Mouse (Mus musculus): ENCODE results near the gene Nr2f2. TPM values are rescaled to one million over a fixed set of nuclear protein-coding genes. Genes with fewer than 3 reads are reported as not detected.
A peak's percentile ranks its signal among the peaks of the same experiment; 100 is the strongest.

Gene Nr2f2
- polyA plus RNA-seq, 1 experiment from 2014 or later = 82.7 TPM

DNA sequence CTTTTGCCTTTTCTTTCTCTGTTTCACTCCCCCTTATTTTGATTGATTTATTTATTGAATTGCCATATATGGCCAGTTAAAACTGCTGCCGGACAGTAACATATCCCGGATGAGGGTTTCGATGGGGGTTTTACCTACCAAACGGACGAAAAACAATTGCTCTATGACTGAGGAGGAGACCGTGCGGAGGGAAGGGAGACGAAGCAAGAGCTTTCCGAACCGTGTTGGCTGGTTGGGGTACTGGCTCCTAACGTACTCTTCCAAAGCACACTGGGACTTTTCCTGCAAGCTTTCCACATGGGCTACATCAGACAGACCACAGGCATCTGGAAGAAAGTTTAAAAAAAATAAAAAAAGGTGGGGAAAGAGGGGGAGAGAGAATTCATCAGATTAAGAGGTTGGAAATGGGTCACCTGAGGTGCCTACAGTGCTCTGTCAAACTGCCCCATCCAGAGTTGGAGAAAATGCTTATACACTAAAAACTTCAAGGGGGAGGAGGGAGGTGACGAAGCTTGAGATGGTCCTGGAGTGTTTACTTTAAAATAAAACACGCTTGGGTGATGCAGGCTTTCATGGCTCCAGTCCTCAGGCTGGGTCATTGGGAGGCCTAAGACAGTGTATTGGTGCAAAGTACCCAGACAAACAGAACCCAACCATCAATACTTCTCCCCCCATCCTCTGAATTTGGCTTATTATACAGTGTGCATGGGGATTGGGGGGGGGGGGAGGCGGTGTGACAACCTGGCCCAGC is 11.8 kb downstream of the Nr2f2 start:
- Histone ChIP-seq H3K4me3 (peak overlapping the region; percentile 84), H3K4me1 (peaks cover 90% of the 10 kb centered on the region), H3K27ac (peak overlapping the region; percentile 98), H3K36me3 (replicated peaks) (peaks cover 63% of the 10 kb centered on the region), H3K27me3 (ENCODE audit: poor library complexity, severe bottlenecking) (peaks cover 89% of the 10 kb centered on the region), H3K9me3 (no peaks in the 10 kb centered on the region)
- DNase-seq (ENCODE audit: extremely low spot score, low spot score) = peak; percentile 46
- WGBS = 3% methylated on average over 14 of the region's 14 CpGs

DNA sequence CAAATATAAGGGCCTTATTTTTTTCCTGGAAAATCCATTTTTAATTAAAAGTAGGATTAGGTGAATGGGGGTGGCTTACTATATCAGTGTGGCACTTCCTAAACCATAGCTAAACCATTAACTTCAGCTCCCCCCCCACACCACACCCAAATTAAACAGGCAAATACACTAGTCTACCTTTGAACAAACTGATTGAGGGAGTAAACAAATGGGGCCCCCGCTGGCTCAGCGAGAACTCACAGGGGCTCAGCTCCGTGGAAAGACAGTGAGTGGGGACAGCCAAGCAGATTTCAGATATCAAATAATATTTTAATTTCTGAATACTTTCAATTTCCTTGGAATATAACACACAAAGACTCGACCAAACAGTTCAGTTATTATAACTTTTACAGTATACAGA is 13.4 kb downstream of the Nr2f2 start:
- Histone ChIP-seq H3K36me3 (replicated peaks) (peaks cover 49% of the 10 kb centered on the region), H3K4me1 (peaks cover 93% of the 10 kb centered on the region), H3K9me3 (no peaks in the 10 kb centered on the region), H3K27me3 (ENCODE audit: poor library complexity, severe bottlenecking) (peaks cover 89% of the 10 kb centered on the region), H3K27ac (peak overlapping the region; percentile 98), H3K4me3 (peak overlapping the region; percentile 84)
- 5% methylated on average over 4 of the region's 4 CpGs for WGBS
- DNase-seq (ENCODE audit: extremely low spot score, low spot score) = peak; percentile 24

DNA sequence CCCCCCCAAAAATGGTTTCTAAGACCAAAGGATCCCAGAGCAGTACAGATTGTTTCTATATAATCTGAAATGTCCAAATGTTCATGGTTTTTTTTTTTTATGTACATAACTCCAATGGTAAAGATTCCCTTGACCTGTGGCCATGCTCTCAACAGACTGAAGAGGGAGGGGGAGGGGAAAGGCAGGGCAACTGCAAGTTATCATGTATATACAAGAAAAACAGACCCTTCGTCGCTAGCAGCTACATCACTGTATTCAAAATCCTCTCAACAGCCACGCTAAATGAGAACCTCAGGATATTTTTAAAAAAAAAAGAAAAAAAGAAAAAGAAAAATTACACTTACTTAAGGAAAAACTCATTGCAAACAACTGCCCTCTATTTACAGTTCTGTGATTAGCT is 13.9 kb downstream of the Nr2f2 start:
- peak overlapping the region; percentile 84 for H3K4me3 ChIP-seq
- WGBS = 5% methylated on average over 3 of the region's 3 CpGs
- peaks cover 93% of the 10 kb centered on the region for H3K4me1 ChIP-seq
- H3K9me3 ChIP-seq = no peaks in the 10 kb centered on the region
- peaks cover 44% of the 10 kb centered on the region for H3K36me3 ChIP-seq (replicated peaks)
- no peak for DNase-seq (ENCODE audit: extremely low spot score, low spot score)
- H3K27ac ChIP-seq = peak overlapping the region; percentile 98
- H3K27me3 ChIP-seq (ENCODE audit: poor library complexity, severe bottlenecking) = peaks cover 89% of the 10 kb centered on the region

DNA sequence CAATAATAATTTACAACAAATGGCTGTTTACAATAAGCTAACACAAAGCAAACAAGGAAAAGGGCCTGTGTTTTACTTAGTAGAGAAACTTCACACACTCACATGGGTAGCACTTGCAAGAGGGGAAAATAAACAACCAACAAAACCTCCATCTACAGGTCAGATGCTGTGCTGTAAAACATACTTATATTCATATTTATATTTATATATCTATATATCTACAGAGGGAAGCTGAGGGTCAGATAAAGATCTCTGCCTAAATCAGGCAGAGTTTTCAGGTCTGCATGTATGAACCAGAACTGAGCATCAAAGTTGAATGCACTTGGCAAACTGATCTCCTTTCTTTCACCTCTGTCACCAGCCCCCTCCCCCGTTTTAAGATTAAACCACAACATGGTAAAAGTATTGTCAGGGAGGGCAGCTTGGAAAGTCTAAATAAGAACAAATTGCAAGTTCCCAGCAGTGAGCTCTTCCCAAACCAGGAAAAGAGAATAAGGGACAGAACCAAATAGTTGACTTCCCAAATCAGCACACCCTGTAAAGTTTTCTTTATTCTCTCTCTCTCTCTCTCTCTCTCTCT is 14.5 kb downstream of the Nr2f2 start:
- Histone ChIP-seq H3K4me3 (peak overlapping the region; percentile 84), H3K27me3 (ENCODE audit: poor library complexity, severe bottlenecking) (peaks cover 89% of the 10 kb centered on the region), H3K36me3 (replicated peaks) (peaks cover 40% of the 10 kb centered on the region), H3K9me3 (no peaks in the 10 kb centered on the region), H3K4me1 (peaks cover 93% of the 10 kb centered on the region), H3K27ac (peak overlapping the region; percentile 98)
- 0% methylated on average over 1 of the region's 1 CpGs for WGBS
- DNase-seq (ENCODE audit: extremely low spot score, low spot score) = peak; percentile 32

DNA sequence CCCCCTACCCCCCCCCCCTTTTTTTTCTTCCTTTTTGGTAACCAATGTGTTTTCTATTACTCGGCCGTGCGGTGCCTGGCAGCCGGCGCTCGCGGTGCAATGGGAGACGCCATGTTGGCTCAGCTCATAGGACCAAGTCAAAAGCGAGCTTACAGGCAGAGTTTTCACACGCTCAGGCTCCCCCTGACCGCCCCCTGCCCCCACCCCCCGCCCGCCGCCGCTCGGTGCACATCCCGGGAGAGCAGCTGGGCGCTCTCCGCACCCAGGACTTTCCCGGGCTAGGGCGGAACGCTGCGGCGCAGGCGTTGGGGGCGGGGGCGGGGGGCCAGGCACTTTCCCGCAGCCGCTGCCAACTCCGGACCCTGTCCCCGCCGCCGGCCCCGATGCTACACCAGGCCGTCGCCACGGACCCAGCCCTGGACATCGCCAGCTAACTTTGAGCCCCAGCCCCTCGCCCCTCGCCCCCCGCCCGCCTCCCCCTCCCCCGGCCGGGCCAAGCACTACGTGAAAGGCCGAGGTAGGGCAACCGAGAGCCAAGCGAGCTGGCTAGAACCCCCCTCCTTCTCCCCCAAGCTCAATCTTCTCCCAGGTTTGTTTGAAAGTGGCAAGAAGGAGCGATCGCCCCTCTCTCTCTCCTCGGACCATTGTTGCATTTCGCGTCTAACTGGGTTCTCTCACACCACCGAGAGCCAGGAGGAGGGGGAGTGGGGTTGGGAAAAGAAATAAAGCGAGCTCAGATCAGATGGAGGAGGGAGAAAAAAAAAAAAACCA is 15.6 kb downstream of the Nr2f2 start:
- under 1% methylated on average over 55 of the region's 55 CpGs for WGBS
- Histone ChIP-seq H3K4me1 (peaks cover 93% of the 10 kb centered on the region), H3K27ac (peak overlapping the region; percentile 98), H3K27me3 (ENCODE audit: poor library complexity, severe bottlenecking) (peaks cover 89% of the 10 kb centered on the region), H3K36me3 (replicated peaks) (peaks cover 30% of the 10 kb centered on the region), H3K9me3 (no peaks in the 10 kb centered on the region), H3K4me3 (peak overlapping the region; percentile 84)
- DNase-seq (ENCODE audit: extremely low spot score, low spot score) = peak; percentile 74

DNA sequence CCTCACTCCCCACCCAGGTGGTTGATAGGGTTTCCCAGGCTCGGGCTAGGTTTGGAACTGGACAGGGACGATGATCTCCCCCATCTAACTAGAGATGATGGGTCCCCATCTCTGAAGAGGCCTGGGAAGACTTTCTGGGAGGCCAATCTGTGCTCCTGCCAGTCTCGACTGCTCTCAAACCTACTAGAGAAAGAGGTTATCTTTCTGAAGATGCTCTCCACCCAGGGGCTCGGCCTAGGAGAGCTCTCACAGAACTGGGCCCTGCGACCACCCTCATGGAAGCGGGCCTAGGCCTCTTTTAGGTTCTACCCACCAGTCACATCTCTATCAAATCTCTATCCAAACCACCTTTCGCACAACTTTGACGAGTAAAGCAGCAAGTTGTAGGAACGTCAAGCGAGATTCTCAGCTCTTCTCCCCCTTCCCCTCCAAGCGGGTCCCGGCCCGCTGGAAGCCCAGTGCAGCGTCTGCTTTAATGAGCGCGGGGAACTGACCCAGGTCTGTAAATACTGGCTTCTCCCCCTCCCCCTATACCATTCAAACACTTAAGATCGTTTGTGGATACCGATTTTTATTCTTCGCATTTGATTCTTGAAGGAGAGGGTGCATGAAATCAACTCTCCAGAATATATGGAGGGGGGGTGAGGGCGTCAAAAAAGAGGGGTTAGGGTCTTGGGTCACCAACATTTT is 16.4 kb downstream of the Nr2f2 start:
- DNase-seq (ENCODE audit: extremely low spot score, low spot score) = peak; percentile 54
- 2% methylated on average over 20 of the region's 20 CpGs for WGBS
- peaks cover 89% of the 10 kb centered on the region for H3K27me3 ChIP-seq (ENCODE audit: poor library complexity, severe bottlenecking)
- peak overlapping the region; percentile 84 for H3K4me3 ChIP-seq
- H3K4me1 ChIP-seq = peaks cover 93% of the 10 kb centered on the region
- peak overlapping the region; percentile 98 for H3K27ac ChIP-seq
- no peaks in the 10 kb centered on the region for H3K9me3 ChIP-seq
- H3K36me3 ChIP-seq (replicated peaks) = peaks cover 21% of the 10 kb centered on the region

DNA sequence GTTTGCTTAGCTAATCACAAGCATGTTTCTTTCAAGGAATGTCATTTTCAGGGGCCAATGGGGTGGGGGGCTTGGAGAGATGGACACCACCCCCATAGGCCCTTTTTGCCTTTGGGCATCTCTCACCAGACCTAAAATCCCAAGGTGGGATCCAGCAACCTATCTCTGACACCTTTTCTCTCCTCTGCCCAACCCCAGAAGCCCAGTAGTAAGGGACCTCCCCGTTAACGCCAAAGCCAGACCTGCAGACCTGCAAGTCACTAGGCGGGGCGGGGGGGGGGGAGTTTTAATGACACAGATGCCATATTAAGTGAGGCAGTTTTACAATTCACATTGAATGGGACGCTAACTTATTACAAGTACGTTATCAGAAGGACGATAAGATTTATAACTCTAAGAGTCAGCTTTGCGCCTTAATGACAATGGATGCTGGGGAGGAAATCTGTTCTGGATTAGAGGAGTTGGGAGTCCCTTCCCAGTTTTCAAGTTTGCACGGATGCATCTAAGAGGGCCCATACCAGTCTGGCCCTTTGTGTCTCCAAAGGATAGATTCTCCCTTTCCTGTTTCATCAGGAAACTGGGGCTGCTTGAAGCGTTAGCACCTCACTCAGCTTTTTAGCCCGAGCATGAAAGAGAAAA is 17.4 kb downstream of the Nr2f2 start:
- 2% methylated on average over 11 of the region's 11 CpGs for WGBS
- Histone ChIP-seq H3K4me1 (peaks cover 95% of the 10 kb centered on the region), H3K27me3 (ENCODE audit: poor library complexity, severe bottlenecking) (peaks cover 90% of the 10 kb centered on the region)

DNA sequence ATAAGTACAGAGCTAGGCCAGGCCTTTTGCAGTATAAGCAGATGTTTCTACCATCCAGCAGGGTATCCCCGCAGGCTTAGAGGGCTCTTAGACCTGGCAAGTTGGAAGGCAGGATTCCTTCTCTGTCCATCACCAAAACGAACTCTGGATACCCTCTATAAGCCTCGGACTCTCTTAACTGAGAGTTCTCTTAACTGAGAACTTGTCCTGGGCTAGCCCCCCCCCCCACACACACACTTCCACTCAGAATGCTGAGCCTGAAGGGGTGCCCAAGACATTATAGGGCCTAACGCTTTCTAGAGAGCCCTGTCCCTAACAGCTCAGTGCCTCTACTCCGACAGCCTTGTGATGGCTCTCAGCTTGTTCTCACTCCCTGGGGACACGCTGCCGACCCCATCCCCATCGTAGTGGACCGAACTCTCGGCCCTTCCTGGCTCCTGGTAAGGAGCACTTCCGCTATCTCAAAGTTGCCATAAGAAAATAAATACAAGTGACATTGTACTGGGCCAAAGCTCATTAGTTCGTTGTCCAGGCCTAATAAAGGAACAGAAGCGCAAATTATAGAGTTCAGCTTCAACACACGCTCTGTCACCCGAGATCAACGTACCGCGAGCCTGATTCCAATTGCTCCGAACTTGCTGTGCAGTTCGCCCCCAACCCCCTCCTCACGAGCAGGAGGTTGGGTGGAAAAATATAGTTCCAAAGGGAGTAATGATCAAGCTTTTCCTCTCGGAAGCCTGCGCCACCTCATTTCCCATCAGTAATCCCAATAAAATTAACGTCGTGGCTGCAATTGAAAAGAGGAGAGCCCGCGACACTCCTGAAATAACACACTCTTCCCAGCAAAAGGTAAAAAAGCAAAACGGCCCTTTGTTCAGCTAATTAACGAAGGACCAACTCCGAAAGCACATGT is 18.2 kb downstream of the Nr2f2 start:
- DNase-seq (ENCODE audit: extremely low spot score, low spot score) = peak; percentile 37
- WGBS = 3% methylated on average over 30 of the region's 30 CpGs
- H3K36me3 ChIP-seq (replicated peaks) = peaks cover 12% of the 10 kb centered on the region
- peaks cover 90% of the 10 kb centered on the region for H3K27me3 ChIP-seq (ENCODE audit: poor library complexity, severe bottlenecking)
- H3K9me3 ChIP-seq = no peaks in the 10 kb centered on the region
- peak overlapping the region; percentile 84 for H3K4me3 ChIP-seq
- H3K27ac ChIP-seq = peak overlapping the region; percentile 98
- H3K4me1 ChIP-seq = peaks cover 97% of the 10 kb centered on the region

More for the DNA sequence above, 17.4 kb downstream of the Nr2f2 start:
- H3K9me3 ChIP-seq = no peaks in the 10 kb centered on the region
- peak; percentile 49 for DNase-seq (ENCODE audit: extremely low spot score, low spot score)
- peaks cover 12% of the 10 kb centered on the region for H3K36me3 ChIP-seq (replicated peaks)
- peak overlapping the region; percentile 98 for H3K27ac ChIP-seq
- peak overlapping the region; percentile 84 for H3K4me3 ChIP-seq

DNA sequence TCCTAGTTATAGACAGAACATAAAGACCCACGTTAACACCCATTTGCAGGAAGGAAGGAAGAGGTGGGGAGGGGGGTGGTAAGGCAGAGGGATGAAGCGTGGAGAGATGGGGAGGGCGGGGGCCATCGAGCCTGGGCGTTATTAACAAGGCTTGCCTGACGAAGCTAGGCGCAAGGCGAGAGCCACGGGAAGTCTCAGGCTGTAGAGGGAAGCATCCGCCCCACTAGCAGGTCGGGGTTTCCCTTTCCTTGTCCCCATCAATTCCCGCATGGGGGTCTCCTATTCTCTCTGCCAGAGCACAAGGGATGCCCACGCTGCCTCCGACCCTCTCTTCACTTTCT is 18.9 kb downstream of the Nr2f2 start:
- Histone ChIP-seq H3K27me3 (ENCODE audit: poor library complexity, severe bottlenecking) (peaks cover 90% of the 10 kb centered on the region), H3K4me1 (peaks cover 97% of the 10 kb centered on the region), H3K27ac (peak overlapping the region; percentile 98), H3K9me3 (no peaks in the 10 kb centered on the region), H3K36me3 (replicated peaks) (peaks cover 8% of the 10 kb centered on the region), H3K4me3 (peak overlapping the region; percentile 84)
- 4% methylated on average over 14 of the region's 14 CpGs for WGBS
- DNase-seq (ENCODE audit: extremely low spot score, low spot score) = no peak

DNA sequence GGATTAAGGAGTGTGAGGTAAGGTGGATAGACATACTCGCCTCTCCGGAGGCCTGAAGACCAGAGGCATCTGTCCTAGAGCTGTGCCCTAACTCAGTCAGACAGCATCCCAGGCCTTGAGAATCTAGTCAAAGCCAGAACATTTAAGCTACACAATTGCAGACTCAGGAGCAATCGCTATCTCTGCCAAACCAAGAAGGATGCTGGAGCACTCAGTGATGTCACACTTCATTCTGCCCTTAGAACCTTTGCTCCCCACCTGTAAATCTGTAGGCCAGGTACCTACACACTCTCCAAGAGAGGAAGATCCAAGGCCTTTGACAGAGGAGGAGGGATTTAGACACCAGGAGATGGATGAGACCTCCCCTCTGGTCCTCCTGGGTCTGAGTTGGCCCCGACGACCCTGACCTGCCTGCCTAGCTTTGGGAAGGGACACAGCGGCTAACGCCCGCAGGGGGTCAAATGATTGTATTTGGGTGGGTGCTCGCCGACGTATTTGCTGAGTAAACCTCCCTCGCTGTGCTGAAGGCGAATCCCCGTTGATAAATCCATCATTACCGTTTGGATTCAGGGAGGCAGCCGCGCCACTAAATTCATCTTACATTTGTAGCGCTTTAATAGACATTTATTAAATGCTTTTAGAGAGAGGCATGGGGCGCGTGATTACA is 19.5 kb downstream of the Nr2f2 start:
- Histone ChIP-seq H3K4me3 (peak overlapping the region; percentile 84), H3K27ac (peak overlapping the region; percentile 98), H3K4me1 (peaks cover 95% of the 10 kb centered on the region), H3K36me3 (replicated peaks) (peaks cover 8% of the 10 kb centered on the region), H3K27me3 (ENCODE audit: poor library complexity, severe bottlenecking) (peaks cover 90% of the 10 kb centered on the region), H3K9me3 (no peaks in the 10 kb centered on the region)
- peak; percentile 44 for DNase-seq (ENCODE audit: extremely low spot score, low spot score)
- WGBS = 6% methylated on average over 20 of the region's 20 CpGs

DNA sequence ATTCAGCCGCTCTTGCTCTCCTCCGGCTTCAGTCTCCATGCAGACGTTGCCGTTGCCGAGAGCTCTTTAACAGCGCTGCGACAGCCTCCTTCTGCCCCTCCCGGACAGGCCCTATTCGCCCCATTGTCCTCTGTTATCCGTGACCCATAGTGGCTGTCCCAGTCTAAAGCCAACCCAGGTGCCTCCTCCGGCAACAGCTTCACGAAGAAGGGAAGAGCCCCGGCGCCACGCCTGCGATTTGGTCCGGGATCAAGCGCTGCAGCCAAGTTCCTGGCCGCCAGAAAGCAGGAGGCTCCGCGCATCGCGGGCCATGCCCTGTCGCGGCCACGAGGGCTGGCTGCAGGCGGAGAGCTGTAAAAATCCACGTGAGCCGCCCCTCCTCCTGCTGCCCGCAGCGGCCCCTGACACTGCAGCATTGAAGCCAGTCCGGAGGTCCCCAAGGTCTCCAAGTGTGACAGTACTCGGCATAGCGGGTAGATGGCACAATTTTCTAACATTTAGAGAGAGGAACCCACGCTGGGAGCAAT is 20.5 kb downstream of the Nr2f2 start:
- H3K4me1 ChIP-seq = peaks cover 96% of the 10 kb centered on the region
- H3K27ac ChIP-seq = peak overlapping the region; percentile 98
- peaks cover 6% of the 10 kb centered on the region for H3K36me3 ChIP-seq (replicated peaks)
- peak; percentile 81 for DNase-seq (ENCODE audit: extremely low spot score, low spot score)
- H3K27me3 ChIP-seq (ENCODE audit: poor library complexity, severe bottlenecking) = peaks cover 98% of the 10 kb centered on the region
- H3K4me3 ChIP-seq = peak overlapping the region; percentile 84
- WGBS = 0% methylated on average over 35 of the region's 35 CpGs
- no peaks in the 10 kb centered on the region for H3K9me3 ChIP-seq
